Mouse (Mus musculus): ENCODE data around the gene 1700093K21Rik.

DNA sequence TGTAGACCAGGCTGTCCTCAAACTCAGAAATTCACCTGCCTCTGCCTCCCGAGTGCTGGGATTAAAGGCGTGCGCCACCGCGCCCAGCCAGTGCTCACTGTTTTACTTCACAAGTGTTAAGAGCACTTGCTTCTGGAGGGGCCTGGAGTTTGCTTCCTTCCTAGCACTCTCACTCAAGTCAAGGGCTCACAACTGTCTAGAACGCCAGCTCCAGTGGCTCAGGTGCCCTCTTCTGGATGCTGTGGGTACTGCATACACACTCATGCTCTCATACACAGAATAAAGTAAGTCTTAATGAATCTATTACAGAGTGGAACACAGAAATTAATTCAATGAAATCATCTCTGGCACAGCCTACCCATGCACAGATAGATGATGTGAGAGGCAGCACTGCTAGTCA is 44.8 kb upstream of the 1700093K21Rik start:
- TF ChIP-seq CTCF (IDR thresholded peaks at IDR 0.05; ENCODE audit: extremely low read depth, insufficient read depth, insufficient read length, insufficient replicate concordance) (peak; percentile 67; the same call in 1 of the 2 replicates), POLR2A (IDR thresholded peaks at IDR 0.05; ENCODE audit: low read depth, low read length) (no peak)
